Mouse (Mus musculus) C3H10T1/2 (cell line): Measurements from ENCODE around the gene Mill2. TPM values are rescaled to one million over a fixed set of nuclear protein-coding genes. Genes with fewer than 3 reads are reported as not detected.

ENCODE experiments used
- polyA plus RNA-seq, 2 experiments: library from polyadenylated mRNA; unstranded; fragments of >200 nt; fragmentation: generic; extraction: Trizol; gene quantifications; one replicate each; pipeline ENCODE4 v1.2.1; 2012; ENCODE audit warnings: missing spikeins in 2 of 2

Mill2 gene
- 1 to 10 TPM in 1 of 2 experiments, under 1 TPM in 1; 0.04 to 2.0 TPM for polyA plus RNA-seq

GRCm38 (mm10) chr7:18839865-18840264 lies at the start of gene Mill2:
Gene Mill2, plus strand, starts transcription at chr7:18839966.

DNA sequence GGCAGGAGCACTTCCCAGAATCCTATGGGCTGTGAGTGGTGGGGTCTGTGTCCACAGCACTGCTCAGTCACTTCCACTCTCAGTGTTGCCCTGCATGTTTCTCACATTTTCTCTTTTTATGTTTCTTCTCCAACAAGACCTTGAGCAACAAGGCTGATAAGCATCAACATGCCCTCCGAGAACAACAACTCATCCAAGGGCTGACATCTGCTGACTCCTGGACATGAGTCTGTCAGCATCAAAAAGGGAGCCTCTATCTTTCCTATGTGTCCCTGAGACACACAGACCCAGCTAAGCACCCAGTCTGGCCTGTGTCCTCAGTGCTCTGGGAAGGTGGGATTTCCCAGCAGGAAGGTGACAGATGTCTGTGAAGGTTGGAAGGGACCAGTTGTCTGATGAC lies 41.3 kb upstream of the Mill2 start, which contains the start of gene Psg19:
TSS of gene Psg19 (minus strand) at position 101 of the 400 bp plus-strand sequence.

GRCm38 (mm10) chr7:18821507-18821906 lies 18.3 kb upstream of the Mill2 start, which contains the start of gene Psg17:
Gene Psg17, minus strand, starts transcription at chr7:18821607.

DNA sequence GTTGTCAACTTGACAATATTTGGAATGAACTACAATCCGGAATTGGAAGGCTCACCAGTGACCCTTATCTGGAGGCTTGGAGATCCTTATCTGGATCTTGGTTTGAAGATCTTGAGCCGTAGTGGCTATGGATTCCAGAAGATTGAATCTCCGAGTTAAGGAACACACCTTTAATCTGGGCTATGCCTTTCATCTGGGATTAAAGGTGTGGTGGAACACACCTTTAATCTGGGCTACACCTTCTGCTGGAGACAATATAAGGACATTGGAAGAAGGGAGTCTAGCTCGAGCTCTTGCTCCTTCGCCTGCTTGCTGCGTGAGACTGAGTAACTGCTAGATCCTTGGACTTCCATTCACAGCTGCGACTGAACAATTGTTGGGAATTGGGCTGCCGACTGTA lies 31.3 kb downstream of the Mill2 start, which contains the start of gene Pglyrp1:
TSS of gene Pglyrp1 (plus strand) at position 301 of the 400 bp plus-strand sequence.

DNA sequence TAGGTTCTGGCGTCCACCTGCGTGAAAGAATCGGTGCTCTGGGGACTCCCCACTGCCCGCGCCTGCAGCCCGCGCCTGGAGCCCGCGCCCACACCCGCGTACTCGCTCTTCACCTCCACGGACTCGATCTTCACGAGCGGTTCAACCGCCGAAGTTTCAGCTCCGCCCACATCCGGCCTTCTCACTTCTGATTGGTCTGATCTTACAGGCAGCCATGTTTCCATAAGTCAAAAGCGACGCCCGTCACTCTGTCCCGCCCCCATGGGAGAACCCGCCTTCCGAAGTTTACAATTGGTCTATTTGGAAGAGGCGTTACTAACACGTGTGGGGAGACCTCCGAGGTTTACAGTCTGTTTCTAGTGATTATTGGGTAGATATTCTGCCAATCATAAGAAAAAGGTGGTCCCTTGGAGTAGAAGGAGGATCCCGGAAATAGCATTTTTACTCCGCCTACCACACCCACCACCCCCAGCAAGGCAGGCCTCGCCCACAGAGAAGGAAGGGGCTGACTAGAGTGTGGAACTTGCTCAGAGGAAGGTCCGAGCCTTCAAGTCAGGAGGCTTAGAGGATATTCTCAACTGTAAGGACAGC lies 70.6 kb downstream of the Mill2 start, which contains the start of gene Ccdc61:
TSS of gene Ccdc61 (minus strand) at position 175 of the 591 bp plus-strand sequence.

Other genes starting within 250 kb of the Mill2 start
- gene Psg23, start 223.5 kb upstream of the Mill2 start, polyA plus RNA-seq, result not detected
- gene Psg21, start 183.2 kb upstream of the Mill2 start, polyA plus RNA-seq, result not detected
- gene Psg20, start 153.8 kb upstream of the Mill2 start, polyA plus RNA-seq, result not detected
- not detected for gene Psg22, start 121.9 kb upstream of the Mill2 start, polyA plus RNA-seq
- not detected for gene Psg19, start 41.4 kb upstream of the Mill2 start, polyA plus RNA-seq
- not detected for gene Psg17, start 18.4 kb upstream of the Mill2 start, polyA plus RNA-seq
- under 1 TPM; 0.11 to 0.40 TPM for gene Pglyrp1, start 31.4 kb downstream of the Mill2 start, polyA plus RNA-seq
- 10 to 100 TPM; 10.0 to 22.1 TPM for gene Ccdc61, start 70.4 kb downstream of the Mill2 start, polyA plus RNA-seq
- under 1 TPM; 0.04 to 0.15 TPM for gene Nova2, start 85.9 kb downstream of the Mill2 start, polyA plus RNA-seq
- gene Nanos2, start 147.4 kb downstream of the Mill2 start, polyA plus RNA-seq, result not detected
- gene Mypop, start 151.3 kb downstream of the Mill2 start, polyA plus RNA-seq, result 10 to 100 TPM; 12.3 to 25.1 TPM
- 10 to 100 TPM; 40.5 to 48.4 TPM for gene Irf2bp1, start 164.1 kb downstream of the Mill2 start, polyA plus RNA-seq
- under 1 TPM; 0.04 to 0.06 TPM for gene Foxa3, start 183.6 kb downstream of the Mill2 start, polyA plus RNA-seq
- gene Sympk, start 184.4 kb downstream of the Mill2 start, polyA plus RNA-seq, result 100 to 1,000 TPM in 1 of 2 experiments, 10 to 100 TPM in 1; 85.0 to 109 TPM
- under 1 TPM; 0.08 to 0.26 TPM for gene Rsph6a, start 214.7 kb downstream of the Mill2 start, polyA plus RNA-seq
- 10 to 100 TPM; 39.5 to 50.7 TPM for gene Dmwd, start 236.3 kb downstream of the Mill2 start, polyA plus RNA-seq
- 10 to 100 TPM; 23.1 to 40.3 TPM for gene Dmpk, start 243.9 kb downstream of the Mill2 start, polyA plus RNA-seq